Mouse (Mus musculus) adrenal gland (tissue): Measurements from ENCODE around the gene Fam19a2.

Experiments
- intact Hi-C: fragments of 180-260 bp; cut with DNase I; formaldehyde crosslinking; loops from one replicate; pipeline ENCODE4 v1.15.1; 2025

The Fam19a2 gene

GRCm38 (mm10) chr10:123383277-123383676 is 119.5 kb downstream of the Fam19a2 start:
- intact Hi-C loops: no loop called here

- intact Hi-C loops: no loop called here
These were observed 121.8 kb downstream of the Fam19a2 start for GRCm38 (mm10) chr10:123385641-123386040.

DNA sequence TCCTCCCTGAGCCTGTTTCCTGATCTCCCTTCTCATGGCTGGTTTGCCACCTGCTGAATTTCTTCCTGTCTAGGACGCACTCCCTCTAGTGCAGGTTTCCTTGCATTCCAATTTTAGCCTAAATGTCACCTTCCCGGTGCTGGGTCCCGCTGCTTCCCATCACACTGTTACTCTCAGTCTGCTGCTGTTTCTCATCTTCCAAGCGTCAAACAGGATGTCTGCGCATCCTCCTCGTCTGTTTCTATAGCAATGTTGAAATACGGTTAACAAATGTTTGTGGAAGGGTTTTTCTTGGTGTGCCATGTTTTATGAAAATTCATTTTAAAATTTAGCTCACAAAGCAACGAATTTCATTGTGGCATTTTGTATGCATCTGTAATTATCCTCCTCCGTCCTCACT is 131.6 kb downstream of the Fam19a2 start:
- intact Hi-C loops: no loop called here

GRCm38 (mm10) chr10:123398136-123398535 is 134.3 kb downstream of the Fam19a2 start:
- intact Hi-C loops: no loop called here

DNA sequence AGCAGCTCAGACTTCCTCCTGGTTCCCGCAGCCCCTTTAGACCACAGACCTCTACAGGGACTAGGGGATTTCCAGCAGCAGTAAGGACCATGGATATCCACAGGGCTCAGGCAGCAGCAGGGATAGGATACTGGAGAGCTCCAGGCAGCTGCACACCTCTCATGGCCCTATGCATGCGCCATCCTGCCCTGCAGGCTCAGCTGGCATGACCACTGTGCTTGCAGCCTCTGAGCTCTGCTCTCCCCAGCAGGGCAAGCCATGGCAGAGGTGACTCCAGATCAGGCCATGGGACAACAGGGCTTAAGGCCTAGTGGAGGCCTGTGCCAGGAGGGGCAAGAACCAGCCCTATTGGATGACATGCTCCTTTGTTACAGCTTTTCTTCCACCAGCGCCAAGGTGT is 137.4 kb downstream of the Fam19a2 start:
- intact Hi-C loops: no loop called here

- intact Hi-C loops: no loop called here
These were observed 138.7 kb downstream of the Fam19a2 start for GRCm38 (mm10) chr10:123402460-123402859.

DNA sequence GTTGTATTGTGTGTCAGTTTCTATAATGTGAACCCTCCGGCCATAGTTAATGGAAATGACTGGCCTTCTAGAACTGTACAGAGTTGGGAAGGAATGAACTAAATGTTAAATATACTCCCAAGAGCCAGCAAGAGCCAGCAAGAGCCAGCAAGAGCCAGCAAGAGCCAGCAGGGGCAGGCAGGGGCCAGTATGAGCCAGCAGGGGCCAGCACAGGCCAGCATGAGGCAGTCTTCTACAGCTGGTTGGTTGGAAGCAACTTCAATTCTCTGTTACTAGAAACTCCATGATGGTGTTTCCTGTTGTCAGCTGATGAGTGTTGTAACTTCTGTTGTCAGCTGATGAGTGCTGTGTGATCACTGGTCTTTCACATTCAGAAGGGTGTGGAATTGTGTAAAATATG is 151.2 kb downstream of the Fam19a2 start:
- intact Hi-C loops: no loop called here

- intact Hi-C loops: no loop called here
These were observed 152.2 kb downstream of the Fam19a2 start for GRCm38 (mm10) chr10:123416024-123416423.

- intact Hi-C loops: no loop called here
These were observed 154.9 kb downstream of the Fam19a2 start for GRCm38 (mm10) chr10:123418616-123419173.

- intact Hi-C loops: no loop called here
These were observed 156.5 kb downstream of the Fam19a2 start for GRCm38 (mm10) chr10:123420249-123420648.

- intact Hi-C loops: no loop called here
These were observed 160.7 kb downstream of the Fam19a2 start for GRCm38 (mm10) chr10:123424482-123424881.

DNA sequence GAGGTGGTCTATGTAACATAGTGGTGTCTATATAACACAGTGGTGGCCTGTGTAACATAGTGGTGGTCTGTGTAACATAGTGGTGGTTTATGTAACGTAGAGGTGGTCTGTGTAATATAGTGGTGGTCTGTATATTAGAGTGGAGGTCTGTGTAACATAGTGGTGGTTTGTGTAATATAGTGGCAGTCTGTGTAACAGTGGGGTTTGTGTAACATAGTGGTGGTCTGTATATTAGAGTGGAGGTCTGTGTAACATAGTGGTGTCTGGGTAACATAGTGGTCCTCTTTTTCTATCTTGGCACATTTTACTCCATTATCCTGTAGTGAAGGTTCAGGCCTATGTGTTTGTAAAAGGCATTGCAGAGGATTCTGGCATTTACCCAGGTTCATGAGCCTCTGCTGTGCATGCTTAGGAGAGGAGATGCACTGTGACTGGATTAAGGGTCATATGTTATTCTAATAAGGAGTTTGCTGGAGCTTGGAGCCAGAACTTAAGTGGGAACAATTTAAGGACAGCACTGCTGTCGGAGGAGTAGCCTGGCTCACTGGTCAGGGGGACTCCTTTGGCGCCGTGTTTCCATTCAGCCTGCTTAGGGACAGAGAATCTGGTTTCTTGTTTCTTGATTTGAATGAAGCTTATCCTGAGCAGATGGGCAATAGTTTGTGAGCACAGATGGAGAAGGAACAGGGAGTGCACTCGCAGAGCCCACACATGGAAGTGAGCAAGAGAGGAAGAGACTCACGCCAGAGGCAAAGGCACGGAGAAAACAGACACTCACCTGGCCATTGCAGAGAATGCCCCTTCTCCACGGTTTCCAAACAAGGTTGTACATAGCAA is 162.9 kb downstream of the Fam19a2 start:
- intact Hi-C loops: no loop called here

DNA sequence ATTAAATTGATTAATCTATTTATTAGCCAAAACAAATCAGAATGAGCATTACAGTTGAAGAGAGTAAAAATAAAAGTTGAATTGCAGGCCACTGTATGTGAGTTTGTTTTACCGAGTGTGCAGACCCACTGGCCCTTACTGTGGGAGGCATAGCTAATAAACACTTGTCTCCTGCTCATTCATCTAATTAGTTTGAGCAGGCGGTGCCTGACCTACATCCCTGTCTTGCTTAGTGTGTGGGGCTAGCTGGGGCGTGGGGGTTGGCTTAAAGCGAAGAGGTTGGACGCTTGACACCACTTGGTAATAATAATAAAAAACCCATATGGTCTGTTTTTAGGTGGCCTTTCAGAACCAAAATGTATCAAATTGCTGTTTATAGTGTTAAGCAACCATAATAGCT is 167.8 kb downstream of the Fam19a2 start:
- intact Hi-C loops: no loop called here

- intact Hi-C loops: no loop called here
These were observed 173.8 kb downstream of the Fam19a2 start for GRCm38 (mm10) chr10:123437576-123437975.

GRCm38 (mm10) chr10:123456800-123457199 is 193.0 kb downstream of the Fam19a2 start:
- intact Hi-C loops: no loop called here

DNA sequence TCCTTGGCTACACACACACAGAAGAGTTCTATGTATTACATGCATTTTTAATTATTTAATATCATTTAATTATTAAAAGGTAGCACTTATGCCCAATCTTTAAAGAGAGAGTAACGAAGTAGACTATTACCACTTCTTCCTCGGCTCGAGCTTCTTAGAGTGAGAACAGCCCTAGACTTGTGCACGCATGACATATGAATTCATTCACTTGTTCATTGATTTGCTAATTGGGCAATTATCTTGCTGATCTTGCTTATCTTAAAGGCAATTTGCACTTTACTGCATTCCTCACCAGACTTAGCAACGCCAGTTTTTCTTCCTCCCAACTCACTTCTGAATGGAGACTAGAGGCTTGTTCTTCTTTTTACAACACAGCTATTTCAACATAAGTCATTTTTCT is 196.7 kb downstream of the Fam19a2 start:
- intact Hi-C loops: no loop called here

DNA sequence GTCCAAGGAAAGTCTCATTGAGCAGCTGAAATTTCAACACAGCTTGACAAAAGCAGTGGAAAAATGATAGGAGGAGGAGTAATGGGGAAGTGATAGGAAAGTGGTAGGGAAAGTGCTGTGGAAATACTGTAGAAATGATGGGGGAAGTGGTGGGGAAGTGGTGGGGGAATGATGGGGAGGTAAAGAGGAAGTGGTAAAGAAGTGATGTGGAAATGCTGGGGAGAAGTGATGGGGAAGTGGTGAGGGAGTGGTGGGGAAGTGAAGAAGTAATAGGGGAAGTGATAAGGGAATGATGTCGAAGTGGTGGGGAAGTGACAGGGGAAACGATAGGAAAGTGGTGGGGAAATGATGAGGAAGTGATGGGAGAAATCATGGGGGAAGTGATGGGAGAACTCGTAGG is 198.5 kb downstream of the Fam19a2 start:
- intact Hi-C loops: no loop called here

- intact Hi-C loops: no loop called here
These were observed 251.0 kb downstream of the Fam19a2 start for GRCm38 (mm10) chr10:123514749-123515148.

GRCm38 (mm10) chr10:123520613-123521012 is 256.8 kb downstream of the Fam19a2 start:
- intact Hi-C loops: no loop called here

- intact Hi-C loops: no loop called here
These were observed 257.4 kb downstream of the Fam19a2 start for GRCm38 (mm10) chr10:123521203-123521602.

DNA sequence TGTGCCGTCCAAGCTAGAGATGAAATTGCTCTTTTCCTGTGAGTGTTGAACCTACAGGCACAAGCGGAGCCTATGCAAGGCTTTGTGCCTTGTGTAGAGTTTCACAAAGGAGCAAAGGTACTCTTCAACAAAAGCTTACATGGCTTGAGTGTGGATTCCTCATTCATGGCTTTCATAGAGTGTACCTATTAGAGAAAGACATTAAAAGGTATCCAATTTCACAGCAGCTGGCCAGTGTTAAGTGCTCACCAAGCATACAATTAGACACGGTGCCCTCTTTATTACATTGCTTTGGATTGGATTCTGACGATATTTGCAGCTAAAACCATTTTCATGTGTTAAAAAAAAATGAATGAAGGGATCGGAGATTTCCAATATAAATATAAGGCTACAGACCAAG is 261.6 kb downstream of the Fam19a2 start:
- intact Hi-C loops: no loop called here

DNA sequence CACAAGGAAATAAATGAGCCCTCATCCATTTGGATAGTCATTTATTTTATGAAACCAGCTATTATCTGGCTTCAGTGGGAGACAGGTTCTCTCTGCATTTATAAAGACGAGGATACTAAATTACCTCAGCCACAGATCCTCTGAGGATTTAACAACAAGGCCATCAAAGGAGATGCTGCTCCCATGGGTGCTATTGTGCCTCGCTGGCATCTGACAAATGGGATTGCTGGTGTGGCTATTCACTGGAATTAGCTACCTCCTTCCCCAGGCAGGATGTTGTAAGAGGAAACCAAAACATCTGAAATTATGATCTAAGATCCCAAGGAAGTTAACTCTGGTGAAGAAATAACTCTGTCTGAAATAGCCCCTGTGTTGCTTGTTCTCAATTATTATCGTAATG is 262.3 kb downstream of the Fam19a2 start:
- intact Hi-C loops: no loop called here

- intact Hi-C loops: no loop called here
These were observed 272.3 kb downstream of the Fam19a2 start for GRCm38 (mm10) chr10:123536143-123536542.
